Mouse (Mus musculus): ENCODE results near the gene Plekhh3.

GRCm38 (mm10) chr11:101169301-101170107, 1.6 kb downstream of the Plekhh3 start:
- TF ChIP-seq CTCF (IDR thresholded peaks at IDR 0.05; ENCODE audit: borderline replicate concordance, insufficient read depth, low read depth, low read length) (no peak), POLR2A (IDR thresholded peaks at IDR 0.05; ENCODE audit: borderline replicate concordance, insufficient read depth, low read length) (no peak)
